Mouse (Mus musculus) embryonic facial prominence, embryonic 10.5 days (tissue): ENCODE measurements around the gene Spg11. TPM values are rescaled to one million over a fixed set of nuclear protein-coding genes. Genes with fewer than 3 reads are reported as not detected.
"Not testable (repeated sequence)": the region's sequence is repeated elsewhere in the genome, so short reads cannot be mapped to it uniquely, and the experiment has no call there.

Experiments
- DNase-seq: peaks from one replicate; pipeline ENCODE4 v3.0.0-alpha.2; 2017; ENCODE audit warnings: low spot score
- H3K27ac ChIP-seq: fragments of 300-500 bp; sonication (generic); replicated peaks from 2 replicates; pipeline ENCODE4 v1.5.1; 2016; ENCODE audit warnings: mild to moderate bottlenecking
- H3K27me3 ChIP-seq: fragments of 300-500 bp; sonication (generic); replicated peaks from 2 replicates; pipeline ENCODE4 v1.6.1; 2016; ENCODE audit warnings: low read depth, mild to moderate bottlenecking; ENCODE audit not compliant: poor library complexity, severe bottlenecking
- H3K36me3 ChIP-seq: fragments of 300-500 bp; sonication (generic); replicated peaks from 2 replicates; pipeline ENCODE4 v1.6.1; 2016; ENCODE audit warnings: mild to moderate bottlenecking, moderate library complexity
- H3K4me1 ChIP-seq: fragments of 300-500 bp; sonication (generic); 2 replicates; pipeline ENCODE4 v1.6.1; 2016
- H3K4me3 ChIP-seq: fragments of 300-500 bp; sonication (generic); 2 replicates; pipeline ENCODE4 v1.5.1; 2016; ENCODE audit warnings: mild to moderate bottlenecking, moderate library complexity
- H3K9me3 ChIP-seq: fragments of 300-500 bp; sonication (generic); 2 replicates; pipeline ENCODE4 v1.6.1; 2016; ENCODE audit warnings: mild to moderate bottlenecking
- WGBS: fragments of 180-500 bp; shearing (Covaris S2); methylation state at CpG from one replicate; pipeline ENCODE4 v1.1.7; 2016; 5-methylcytosine and 5-hydroxymethylcytosine counted together
- polyA plus RNA-seq: library from polyadenylated mRNA; unstranded; fragments of >200 nt; fragmentation: Nextera tagmentation; extraction: Ambion mirVana; gene quantifications from 2 replicates; pipeline ENCODE4 v1.2.1, GENCODE M21; 2016

Spg11 gene
- polyA plus RNA-seq, 1 experiment from 2014 or later = 10.9 TPM

DNA sequence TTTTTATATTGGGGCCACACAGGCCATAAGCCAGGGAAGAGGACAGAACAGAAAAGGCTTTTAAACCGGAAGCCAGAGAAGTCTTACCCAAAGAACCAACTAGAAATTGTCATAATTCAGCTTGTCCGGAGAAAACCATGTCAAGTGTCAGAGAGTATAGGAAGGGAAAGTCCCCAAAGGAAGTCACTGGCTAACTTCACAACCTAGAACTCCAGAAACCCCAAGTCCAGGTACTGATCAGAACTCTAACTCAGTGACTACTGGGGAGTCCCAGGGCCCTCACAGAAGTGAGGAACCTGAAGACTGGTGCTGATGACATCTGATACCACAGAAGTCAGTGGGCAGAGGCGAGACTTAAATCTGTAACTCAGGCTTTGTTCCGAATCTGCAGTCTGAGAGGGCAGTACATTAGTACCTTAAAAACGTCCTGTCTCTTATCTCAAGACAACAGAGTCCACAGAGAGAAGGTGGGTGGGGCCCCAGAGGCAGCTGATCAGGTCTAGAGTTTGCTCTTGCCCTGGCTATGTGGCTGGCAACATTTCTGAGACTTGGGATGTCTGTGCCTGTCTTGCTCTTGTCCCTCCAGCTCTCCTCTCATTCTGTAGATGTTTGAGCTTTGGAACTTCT is 19.8 kb upstream of the Spg11 start:
- 61% methylated on average over 5 of the region's 5 CpGs for WGBS
- H3K27ac ChIP-seq = no peak overlapping the region
- H3K9me3 ChIP-seq = no peaks in the 10 kb centered on the region
- no peaks in the 10 kb centered on the region for H3K4me1 ChIP-seq
- no peaks in the 10 kb centered on the region for H3K27me3 ChIP-seq
- no peak overlapping the region for H3K4me3 ChIP-seq
- no peak for DNase-seq
- no peaks in the 10 kb centered on the region for H3K36me3 ChIP-seq

DNA sequence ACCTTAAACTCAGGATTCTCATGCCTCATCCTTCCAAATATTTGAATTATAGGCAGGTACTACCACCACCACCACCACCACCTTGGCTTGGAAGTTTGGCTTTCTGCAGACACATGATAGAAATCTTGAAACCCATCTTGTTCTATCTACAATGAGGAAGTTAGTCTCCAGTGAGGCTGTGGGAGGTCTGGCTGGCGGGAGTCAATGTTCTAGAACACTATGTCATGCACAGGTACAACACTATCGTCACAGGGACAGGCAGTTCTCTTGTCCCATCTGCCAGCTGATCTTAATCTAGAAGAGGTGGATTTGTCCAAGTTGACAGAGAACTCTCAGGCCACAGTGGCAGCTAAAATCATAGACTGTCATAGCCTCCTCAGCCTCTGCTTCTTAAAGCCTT is 14.4 kb upstream of the Spg11 start:
- H3K4me3 ChIP-seq = no peak overlapping the region
- DNase-seq = no peak
- peaks cover under 1% of the 10 kb centered on the region; the same call in 1 of the 2 replicates for H3K4me1 ChIP-seq
- H3K27me3 ChIP-seq = no peaks in the 10 kb centered on the region
- no peaks in the 10 kb centered on the region for H3K36me3 ChIP-seq
- H3K9me3 ChIP-seq = no peaks in the 10 kb centered on the region
- WGBS = 82% methylated on average over 2 of the region's 2 CpGs
- no peak overlapping the region for H3K27ac ChIP-seq

DNA sequence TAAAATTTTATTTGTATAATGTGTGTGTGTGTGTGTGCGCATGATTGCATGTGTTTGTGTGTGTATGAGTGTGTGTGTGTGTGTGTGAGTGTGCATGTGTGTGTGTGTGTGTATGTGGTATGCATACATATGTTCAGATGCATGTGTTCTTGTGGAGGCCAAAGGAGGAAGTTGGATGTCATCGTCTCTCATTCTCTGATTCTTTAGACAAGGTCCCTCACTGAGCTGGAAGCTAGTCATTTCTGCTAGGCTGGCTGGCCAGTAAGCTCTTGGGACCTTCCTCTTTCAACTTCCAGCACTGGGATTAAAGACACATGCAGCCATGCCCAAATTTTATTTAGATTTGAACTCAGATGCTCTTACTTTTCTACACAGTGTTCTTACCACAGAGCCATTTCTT is 13.9 kb upstream of the Spg11 start:
- Histone ChIP-seq H3K4me1 (peaks cover 5% of the 10 kb centered on the region; the same call in 1 of the 2 replicates), H3K36me3 (no peaks in the 10 kb centered on the region), H3K27me3 (no peaks in the 10 kb centered on the region), H3K4me3 (no peak overlapping the region), H3K27ac (no peak overlapping the region), H3K9me3 (no peaks in the 10 kb centered on the region)
- DNase-seq = no peak
- 94% methylated on average over 2 of the region's 2 CpGs for whole genome bisulfite sequencing

DNA sequence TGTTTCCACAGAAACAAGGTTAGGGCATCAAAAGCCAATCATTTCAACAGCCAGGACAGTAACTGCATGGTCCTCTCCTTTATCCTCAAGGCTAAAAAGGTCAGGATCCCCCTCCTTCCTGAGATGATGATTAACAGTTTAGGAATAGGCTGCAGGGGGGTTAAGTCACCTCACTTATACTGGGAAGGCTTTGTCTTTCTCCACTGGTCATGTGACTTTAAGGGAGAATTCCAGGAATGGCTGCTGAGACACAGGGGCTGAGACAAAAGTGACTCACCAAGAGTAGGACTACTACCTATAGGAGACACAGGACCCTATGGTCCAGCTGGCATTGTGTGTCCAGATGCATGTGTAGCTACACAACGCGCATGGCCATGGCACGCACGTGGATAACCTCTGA is 9.4 kb upstream of the Spg11 start:
- Histone ChIP-seq H3K27ac (no peak overlapping the region), H3K27me3 (no peaks in the 10 kb centered on the region)
- DNase-seq = no peak

DNA sequence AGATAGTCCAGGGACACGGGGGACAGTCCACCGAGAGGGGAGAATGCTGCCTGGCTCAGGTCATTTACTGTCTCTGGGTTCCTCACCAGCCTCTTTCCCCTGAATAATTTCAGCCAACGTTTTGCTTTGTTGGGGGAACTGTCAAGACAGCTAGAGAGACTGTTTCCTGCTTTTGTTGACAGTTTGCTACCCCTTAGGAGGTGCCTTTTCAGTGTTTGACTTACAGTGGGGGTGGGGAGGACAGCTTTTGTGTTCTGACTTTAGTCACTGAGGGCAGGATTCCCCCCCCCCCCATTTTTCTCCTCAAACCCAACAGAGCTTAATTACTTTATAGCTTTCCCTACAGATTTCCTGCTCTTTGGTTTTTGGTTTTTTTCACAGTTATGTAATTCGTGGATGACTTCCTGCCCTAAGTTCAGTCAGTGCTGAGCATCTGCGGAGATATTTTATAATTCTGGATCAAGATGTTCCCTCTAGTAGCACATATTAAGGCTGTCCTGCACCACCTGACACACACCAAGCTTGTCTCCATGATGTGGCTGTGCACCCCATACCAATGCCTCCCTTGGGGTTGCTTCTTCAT is 8.7 kb upstream of the Spg11 start:
- Histone ChIP-seq H3K27ac (no peak overlapping the region), H3K9me3 (no peaks in the 10 kb centered on the region), H3K4me3 (no peak overlapping the region), H3K4me1 (peaks cover 20% of the 10 kb centered on the region), H3K27me3 (no peaks in the 10 kb centered on the region), H3K36me3 (no peaks in the 10 kb centered on the region)
- WGBS = 50% methylated on average over 5 of the region's 5 CpGs
- DNase-seq = no peak

More for the DNA sequence above, 9.4 kb upstream of the Spg11 start:
- Histone ChIP-seq H3K4me1 (peaks cover 20% of the 10 kb centered on the region), H3K9me3 (no peaks in the 10 kb centered on the region), H3K36me3 (no peaks in the 10 kb centered on the region), H3K4me3 (no peak overlapping the region)
- WGBS = 92% methylated on average over 4 of the region's 4 CpGs

DNA sequence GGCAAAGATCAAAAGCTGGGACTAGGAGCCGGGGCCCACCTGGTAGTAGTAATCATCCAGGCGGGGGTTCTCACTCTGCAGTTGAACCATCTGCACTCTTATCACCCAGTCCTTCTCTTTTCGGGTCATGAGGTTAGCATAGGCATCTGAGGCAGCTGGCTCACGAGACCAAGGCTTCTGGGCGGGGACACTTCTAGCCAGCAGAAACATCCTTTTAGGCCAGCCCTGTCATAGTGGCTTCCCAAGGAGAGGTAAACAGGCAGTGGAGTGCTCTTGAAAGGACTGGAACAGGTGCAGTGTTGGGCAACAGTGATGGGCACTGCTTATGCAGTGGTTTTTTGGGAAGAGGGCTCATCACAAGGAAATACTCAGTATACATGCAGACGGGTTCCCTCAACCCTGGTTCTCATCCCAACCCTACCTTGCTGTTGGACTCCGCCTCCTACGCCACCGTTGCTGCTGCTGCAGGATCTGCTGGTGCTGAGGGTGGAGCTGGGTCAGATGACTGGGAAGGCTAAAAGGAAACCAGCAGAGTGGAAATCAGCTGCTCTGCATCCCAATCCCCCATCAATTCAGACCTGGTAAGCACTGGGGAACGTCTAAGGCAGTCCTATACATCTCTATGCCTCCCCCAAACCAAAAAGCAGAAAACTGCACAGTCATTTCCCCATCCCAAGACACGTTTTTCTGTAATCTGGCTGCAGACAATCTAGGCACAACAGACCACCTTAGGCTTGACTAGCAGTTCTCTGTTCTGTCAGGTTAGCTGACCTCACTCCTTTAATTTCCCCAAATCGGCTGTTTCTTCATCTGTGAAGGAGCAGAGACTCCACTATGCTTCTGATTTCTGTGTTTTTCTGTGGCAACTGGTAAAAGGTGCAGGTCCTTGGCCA is 7.7 kb upstream of the Spg11 start:
- 52% methylated on average over 12 of the region's 12 CpGs for WGBS
- DNase-seq = no peak
- Histone ChIP-seq H3K4me1 (peaks cover 20% of the 10 kb centered on the region), H3K9me3 (no peaks in the 10 kb centered on the region), H3K27me3 (no peaks in the 10 kb centered on the region), H3K36me3 (no peaks in the 10 kb centered on the region), H3K27ac (no peak overlapping the region), H3K4me3 (no peak overlapping the region)

DNA sequence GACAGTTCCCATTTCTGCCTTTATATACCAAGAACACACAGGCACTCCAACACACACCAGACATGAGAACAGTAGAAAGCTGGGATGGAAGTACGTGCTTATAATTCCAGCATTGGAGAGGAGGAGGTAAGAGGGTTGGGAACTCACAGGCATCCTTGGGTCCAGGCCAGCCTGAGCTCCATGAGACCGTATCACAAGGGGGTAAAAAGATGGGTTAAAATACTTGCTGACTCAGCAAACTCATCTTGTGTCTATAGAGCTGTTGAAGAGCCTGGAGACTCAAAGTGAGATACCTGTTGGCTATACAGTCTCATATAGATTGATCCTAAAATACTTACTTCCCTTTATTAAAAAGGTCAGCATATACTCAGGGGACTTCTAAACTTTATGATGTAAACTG is 1.3 kb downstream of the Spg11 start:
- peaks cover 28% of the 10 kb centered on the region for H3K36me3 ChIP-seq
- peak overlapping the region; percentile 88; the same call in 1 of the 2 replicates for H3K4me3 ChIP-seq
- H3K27ac ChIP-seq = no peak overlapping the region
- no peak for DNase-seq
- WGBS = 89% methylated on average over 2 of the region's 2 CpGs
- no peaks in the 10 kb centered on the region for H3K9me3 ChIP-seq
- H3K27me3 ChIP-seq = no peaks in the 10 kb centered on the region
- peaks cover 18% of the 10 kb centered on the region for H3K4me1 ChIP-seq

DNA sequence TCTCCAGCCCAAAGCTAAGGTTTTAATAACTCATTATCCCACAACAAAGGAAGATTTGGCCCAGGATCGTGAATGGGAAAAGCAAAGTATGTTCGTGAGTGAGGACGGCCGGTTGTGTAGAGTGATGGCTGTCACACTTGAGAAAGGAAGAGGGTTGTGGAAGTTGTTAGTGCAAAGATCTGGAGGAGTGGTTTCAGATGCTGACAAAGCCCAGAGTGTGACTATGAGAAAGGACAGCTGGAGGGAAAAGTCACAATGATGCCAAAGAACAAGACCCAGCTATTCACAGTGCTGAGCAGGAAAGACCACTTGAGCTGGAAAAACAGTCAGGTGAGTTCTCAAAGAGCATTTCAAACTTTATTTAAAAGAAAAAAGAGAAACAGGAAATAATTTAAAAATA is 8.5 kb downstream of the Spg11 start:
- Histone ChIP-seq H3K9me3 (no peaks in the 10 kb centered on the region), H3K36me3 (peaks cover 78% of the 10 kb centered on the region), H3K27ac (no peak overlapping the region), H3K27me3 (no peaks in the 10 kb centered on the region), H3K4me3 (no peak overlapping the region), H3K4me1 (no peaks in the 10 kb centered on the region)
- 91% methylated on average over 4 of the region's 4 CpGs for WGBS
- DNase-seq = no peak

DNA sequence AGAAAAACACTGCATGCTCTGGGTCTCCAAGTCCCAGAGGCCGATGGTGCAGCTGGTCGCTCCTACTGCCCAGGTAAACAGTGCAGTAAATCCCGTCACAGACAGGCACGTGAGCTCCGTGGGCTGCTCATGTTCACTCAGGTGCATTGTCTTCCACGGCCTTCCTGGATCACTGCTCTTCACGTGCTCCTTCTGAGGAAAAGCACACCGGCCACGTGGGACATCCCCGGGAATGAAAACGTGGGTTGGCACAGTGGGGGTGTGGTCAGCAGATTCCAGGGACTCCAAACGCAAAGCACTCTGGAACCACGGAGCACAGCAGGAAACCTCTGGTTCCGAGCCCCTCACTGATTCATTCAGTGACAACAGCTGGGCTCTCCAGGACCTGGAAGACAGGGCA is 10.1 kb downstream of the Spg11 start:
- 87% methylated on average over 14 of the region's 14 CpGs for WGBS
- H3K27me3 ChIP-seq = no peaks in the 10 kb centered on the region
- H3K4me1 ChIP-seq = no peaks in the 10 kb centered on the region
- H3K4me3 ChIP-seq = no peak overlapping the region
- no peaks in the 10 kb centered on the region for H3K9me3 ChIP-seq
- DNase-seq = no peak
- H3K27ac ChIP-seq = no peak overlapping the region
- H3K36me3 ChIP-seq = peaks cover 76% of the 10 kb centered on the region

DNA sequence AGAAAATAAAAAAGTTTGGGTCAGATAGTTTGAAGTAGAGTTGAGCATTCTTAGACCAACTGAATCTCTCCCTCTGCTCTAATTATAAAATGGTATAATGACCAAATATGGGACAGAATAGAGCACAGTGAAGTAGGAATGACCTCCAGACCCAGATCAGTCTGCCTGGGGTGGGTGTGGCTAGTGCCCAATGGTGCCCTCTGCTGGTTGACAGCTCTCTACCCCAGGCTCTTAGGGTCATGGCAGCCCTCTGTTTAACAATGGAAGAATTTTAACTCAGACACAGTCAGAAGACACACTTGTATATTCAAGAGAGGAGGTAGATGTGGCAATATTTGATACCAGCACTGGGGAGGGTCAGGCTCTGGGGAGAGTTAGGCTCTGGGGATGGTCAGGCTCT is 16.1 kb downstream of the Spg11 start:
- Histone ChIP-seq H3K27ac (no peak overlapping the region), H3K27me3 (no peaks in the 10 kb centered on the region), H3K4me1 (no peaks in the 10 kb centered on the region), H3K4me3 (no peak overlapping the region), H3K36me3 (peaks cover 90% of the 10 kb centered on the region), H3K9me3 (no peaks in the 10 kb centered on the region)
- DNase-seq = no peak

DNA sequence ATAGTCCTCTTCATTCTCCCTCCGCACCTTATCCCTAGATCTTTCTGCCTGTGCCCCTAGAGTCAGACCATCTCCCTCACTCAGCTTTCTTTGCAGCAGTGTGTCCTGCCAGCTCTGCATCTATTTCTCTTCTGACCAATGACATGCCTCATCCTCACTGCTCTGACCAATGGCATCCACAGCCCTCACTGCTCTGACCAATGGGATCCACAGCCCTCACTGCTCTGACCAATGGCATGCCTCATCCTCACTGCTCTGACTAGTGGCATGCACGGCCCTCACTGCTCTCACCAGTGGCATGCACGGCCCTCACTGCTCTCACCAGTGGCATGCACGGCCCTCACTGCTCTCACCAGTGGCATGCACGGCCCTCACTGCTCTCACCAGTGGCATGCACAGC is 20.5 kb downstream of the Spg11 start:
- not testable (repeated sequence) for H3K27ac ChIP-seq, H3K27me3 ChIP-seq, H3K9me3 ChIP-seq, H3K4me1 ChIP-seq, H3K4me3 ChIP-seq, DNase-seq
- 79% methylated on average over 5 of the region's 5 CpGs for WGBS
- peaks cover 91% of the 10 kb centered on the region for H3K36me3 ChIP-seq

DNA sequence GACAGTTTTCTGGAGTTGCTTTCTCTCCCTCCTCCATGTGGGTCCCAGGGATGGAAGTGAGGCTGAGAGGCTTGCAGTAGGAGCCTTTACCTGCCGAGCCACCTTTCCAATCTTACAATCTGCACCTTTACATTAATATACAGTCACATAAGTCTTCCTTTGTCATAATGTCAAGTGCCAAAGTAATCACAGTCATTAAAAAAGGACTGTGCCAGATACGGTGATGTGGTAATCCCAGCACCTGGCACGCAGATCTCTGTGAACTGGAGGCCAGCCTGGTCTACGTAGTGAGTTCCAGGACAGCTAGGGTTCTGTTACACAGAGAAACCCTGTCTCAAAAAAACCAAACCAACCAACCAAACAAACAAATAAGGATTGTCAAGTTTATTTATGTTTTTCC is 24.3 kb downstream of the Spg11 start:
- no peak overlapping the region for H3K27ac ChIP-seq
- no peak overlapping the region for H3K4me3 ChIP-seq
- H3K9me3 ChIP-seq = no peaks in the 10 kb centered on the region
- H3K36me3 ChIP-seq = peaks cover 90% of the 10 kb centered on the region
- no peaks in the 10 kb centered on the region for H3K4me1 ChIP-seq
- no peak for DNase-seq
- no peaks in the 10 kb centered on the region for H3K27me3 ChIP-seq
- 92% methylated on average over 4 of the region's 4 CpGs for WGBS

DNA sequence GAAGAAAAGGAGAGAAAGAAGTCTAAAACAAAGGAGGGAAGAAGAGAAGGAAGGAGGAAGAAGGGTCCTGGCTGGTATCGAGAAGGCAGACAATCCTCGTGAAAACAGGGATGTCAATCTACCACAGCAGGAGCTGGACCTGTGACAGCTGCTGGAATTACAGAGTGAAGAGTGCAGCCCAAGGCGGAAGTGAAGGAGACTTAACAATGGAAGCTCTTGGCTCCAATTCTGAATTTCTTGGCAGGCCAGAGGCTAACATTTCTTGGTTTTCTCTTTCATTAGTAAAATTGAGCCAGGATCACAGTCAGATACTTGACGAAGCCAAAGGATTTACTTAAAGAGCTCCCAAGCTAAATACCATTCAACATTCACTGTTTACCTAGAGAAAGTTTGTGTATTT is 31.7 kb downstream of the Spg11 start:
- Histone ChIP-seq H3K4me3 (no peak overlapping the region), H3K27ac (no peak overlapping the region), H3K4me1 (no peaks in the 10 kb centered on the region), H3K9me3 (no peaks in the 10 kb centered on the region), H3K36me3 (peaks cover 87% of the 10 kb centered on the region), H3K27me3 (no peaks in the 10 kb centered on the region)
- DNase-seq = no peak
- WGBS = 84% methylated on average over 4 of the region's 4 CpGs
